Mouse (Mus musculus) spleen, postnatal 4 days (tissue): ENCODE data around the gene Fam3c.

ENCODE experiments used
- DNase-seq, 2 experiments: peaks; one replicate each; pipeline ENCODE4 v3.0.0; 2022; ENCODE audit warnings: low spot score in 2 of 2

The Fam3c gene

GRCm38 (mm10) chr6:22356086-22356507 lies at the start of gene Fam3c:
Fam3c (minus strand) TSS chr6:22356243.
- DNase-seq = peak; percentile 93 to 99

DNA sequence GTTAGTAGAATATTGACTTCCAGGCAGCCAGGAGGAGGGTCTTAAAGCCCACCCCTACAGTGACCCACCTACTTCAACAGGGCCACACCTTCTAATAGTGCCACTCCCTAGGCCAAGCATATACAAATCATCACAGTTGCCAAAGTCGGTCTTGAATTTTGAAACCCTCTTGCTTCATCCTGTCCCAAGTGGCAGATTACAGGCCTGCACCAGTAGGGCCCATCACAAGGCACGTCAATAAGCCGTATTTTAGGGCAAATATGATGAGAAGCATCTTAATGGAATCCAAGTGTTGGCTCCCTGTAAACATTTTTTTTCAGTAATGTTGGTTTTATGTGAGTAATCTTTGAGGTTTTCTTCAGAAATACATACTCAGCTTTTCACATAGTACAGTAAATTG lies 49.0 kb upstream of the Fam3c start:
- DNase-seq = no peak

DNA sequence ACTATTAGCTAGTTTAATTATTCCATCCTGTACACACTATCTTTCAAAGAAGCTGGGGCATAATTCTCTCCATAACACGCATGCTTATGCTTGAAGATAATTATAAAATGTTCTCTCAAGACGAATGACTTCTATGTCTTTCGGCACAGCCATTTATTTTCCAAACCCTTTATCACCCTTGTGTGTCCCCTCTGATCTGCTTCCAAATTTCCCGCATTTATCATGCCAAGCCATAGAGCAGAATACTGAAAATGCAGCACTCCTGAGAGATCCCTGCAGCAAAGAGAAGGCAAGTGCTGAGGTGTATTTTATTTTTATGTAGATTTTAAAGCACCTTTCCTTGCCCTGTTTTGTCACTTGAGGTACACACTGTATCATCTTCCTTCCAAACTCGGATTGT lies 47.7 kb upstream of the Fam3c start:
- DNase-seq = no peak

DNA sequence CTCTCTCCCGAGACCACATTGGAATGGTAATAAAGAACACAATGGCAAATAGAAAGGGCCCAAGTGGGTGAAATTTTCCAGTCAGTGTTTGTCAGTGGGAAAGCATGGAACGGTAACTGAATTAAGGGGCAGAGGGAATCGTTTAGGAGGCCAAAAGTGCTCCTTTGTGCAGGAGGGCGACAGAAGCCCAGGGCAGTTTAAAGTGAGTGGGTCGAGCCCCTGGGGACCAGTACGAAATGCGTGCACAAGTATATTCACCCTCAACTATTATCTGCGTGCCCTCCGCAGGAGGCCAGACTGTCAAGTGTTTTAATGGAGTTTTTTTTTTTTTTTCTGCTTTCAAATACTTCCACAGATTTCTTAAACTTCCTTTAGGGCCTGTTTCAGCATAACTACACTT lies 47.3 kb upstream of the Fam3c start:
- no peak for DNase-seq

DNA sequence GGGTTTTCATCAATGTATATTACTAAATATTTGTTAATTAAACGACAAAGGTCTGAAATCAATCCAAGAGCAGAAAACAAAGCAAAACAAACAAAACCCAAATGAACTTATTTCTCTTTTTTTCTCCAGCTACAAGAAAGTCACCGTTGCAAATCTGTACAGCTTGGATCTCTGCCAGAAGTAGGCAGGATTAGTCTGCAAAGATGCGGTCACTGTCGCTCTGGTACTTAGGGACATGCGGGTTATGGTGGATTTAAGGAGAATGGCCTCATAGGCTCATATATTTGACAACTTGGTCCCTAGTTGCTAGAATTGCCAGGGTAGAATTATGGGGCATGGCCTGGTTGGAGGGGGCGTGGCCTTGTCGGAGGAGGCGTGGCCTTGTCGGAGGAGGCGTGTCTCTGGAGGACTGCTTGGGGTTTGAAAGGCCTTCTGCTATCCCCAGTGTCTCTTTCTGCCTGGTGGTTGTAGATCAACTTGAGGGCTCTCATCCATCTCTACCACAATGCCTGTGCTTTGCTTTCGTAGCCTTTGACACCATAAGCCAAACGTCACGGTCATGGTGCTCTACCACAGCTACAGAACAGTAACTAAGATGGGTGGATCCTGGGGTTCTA lies 46.6 kb upstream of the Fam3c start:
- DNase-seq = no peak

GRCm38 (mm10) chr6:22402037-22402436 lies 46.0 kb upstream of the Fam3c start:
- DNase-seq = no peak

GRCm38 (mm10) chr6:22398079-22398774 lies 42.2 kb upstream of the Fam3c start:
- DNase-seq = no peak

DNA sequence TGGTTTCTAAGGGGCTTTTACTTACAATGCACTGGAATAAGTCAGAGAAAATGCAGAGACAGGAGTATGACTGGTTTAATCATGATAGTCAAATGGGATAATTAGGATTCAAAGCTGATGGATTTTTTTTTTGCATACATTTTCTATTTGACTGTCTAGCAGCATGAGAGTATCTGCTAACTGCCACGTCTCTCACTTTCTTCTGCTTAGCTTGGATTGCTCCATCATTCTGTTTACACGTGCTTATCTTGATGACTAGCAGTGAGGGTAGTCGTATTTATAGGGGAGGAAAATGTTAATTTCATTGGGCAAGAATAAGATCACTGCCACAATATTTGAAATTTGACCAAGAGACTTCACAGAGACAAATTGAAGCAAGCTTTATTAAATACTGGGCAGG lies 39.2 kb upstream of the Fam3c start:
- DNase-seq = no peak

DNA sequence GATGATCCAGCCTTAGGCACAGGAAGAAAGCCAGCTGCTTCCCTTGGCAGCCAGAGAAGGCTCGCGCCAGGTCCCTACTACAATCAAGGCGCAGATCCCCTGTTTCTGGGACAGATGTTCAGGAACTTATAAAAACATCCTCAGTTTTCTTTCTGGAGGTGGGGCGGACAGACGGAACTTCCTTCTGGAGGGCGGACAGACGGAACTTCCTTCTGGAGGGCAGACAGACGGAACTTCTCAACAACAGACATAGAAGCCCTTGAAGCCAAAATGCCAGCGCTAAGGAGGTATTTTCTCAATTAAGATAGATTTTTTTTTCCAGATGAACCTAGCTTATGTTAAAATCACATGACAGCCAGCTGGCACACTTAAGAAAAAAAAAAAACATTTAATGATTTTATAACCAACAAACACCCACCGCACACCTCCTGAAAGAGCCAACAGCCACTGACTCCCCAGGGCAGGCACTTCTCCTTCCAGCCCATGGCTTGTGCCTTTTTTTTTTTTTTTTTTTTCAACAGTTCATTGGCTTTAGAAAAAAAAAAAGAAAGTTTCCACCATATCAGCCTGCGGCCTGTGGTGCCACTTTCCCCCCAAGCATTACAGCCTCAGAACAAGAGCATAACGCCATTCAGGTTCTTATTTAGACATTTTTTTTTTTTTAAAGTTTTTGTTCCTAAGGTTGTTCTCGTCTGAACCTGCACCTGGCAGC lies 34.8 kb upstream of the Fam3c start:
- no peak for DNase-seq

GRCm38 (mm10) chr6:22385254-22385870 lies 29.3 kb upstream of the Fam3c start:
- DNase-seq = no peak

- DNase-seq = no peak
Measured at GRCm38 (mm10) chr6:22380269-22380668, 24.2 kb upstream of the Fam3c start.

DNA sequence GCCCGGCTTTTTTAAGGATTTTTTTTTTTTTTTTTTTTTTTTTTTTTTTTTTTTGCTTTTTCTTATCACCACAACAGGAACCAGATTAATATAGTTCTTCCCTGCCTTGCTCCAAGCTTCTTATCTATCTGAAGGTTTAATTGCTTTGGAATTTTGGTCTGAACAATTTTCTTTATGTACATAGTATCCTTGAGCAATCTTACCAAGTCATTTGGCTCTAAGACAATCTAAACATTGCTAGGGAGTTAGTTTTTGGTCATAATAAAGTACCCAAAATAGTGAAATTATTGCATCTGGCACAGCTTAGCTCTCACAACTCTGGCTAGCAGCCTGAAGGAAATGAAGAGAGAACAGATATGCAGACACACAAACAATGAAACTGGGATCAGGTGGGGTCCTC lies 23.8 kb upstream of the Fam3c start:
- no peak for DNase-seq

DNA sequence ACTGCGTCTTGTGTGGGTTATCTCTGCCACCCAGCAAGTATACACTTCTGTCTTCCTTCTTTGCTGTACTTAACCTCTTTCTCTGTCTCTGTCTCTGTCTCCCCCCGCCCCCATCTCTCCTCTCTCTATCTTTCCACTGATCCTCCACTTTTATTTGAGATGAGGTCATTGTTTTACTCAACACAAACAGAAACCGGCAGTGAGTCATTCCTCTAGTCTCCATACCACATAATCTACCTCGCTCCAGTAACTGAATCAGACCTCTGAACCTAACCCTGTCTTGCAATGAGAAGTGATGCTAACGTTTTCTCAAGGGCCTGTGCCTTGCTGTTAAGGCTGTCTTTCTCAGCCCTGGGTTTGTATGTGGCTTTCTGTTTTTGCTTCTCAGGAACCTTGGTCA lies 22.4 kb upstream of the Fam3c start:
- no peak for DNase-seq

GRCm38 (mm10) chr6:22374791-22375190 lies 18.7 kb upstream of the Fam3c start:
- DNase-seq = no peak

- DNase-seq = no peak
Measured at GRCm38 (mm10) chr6:22373476-22373875, 17.4 kb upstream of the Fam3c start.

GRCm38 (mm10) chr6:22366977-22367376 lies 10.9 kb upstream of the Fam3c start:
- DNase-seq = peak in 1 of 2 experiments; percentile 17

DNA sequence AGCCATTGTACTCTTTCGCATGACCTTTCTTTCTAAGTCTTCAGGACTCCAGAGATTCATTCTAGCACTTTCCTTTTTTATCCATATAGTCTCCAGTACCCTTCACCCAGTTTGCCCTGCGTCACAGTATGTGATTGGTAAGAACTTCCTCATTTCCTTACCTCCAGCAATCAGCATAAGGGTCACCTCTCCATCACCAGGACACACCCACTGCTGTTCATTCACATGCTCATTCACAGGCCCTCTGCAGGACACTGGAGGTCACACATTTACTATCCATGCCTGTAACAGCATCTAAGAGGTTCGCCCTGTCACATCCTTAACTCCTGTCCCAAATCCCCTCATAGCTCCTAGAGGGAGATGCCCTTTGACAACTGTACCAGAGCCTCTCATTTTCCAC lies 7.5 kb upstream of the Fam3c start:
- peak in 1 of 2 experiments; percentile 47 for DNase-seq

GRCm38 (mm10) chr6:22361941-22362340 lies 5.9 kb upstream of the Fam3c start:
- peak in 1 of 2 experiments; percentile 18 for DNase-seq

DNA sequence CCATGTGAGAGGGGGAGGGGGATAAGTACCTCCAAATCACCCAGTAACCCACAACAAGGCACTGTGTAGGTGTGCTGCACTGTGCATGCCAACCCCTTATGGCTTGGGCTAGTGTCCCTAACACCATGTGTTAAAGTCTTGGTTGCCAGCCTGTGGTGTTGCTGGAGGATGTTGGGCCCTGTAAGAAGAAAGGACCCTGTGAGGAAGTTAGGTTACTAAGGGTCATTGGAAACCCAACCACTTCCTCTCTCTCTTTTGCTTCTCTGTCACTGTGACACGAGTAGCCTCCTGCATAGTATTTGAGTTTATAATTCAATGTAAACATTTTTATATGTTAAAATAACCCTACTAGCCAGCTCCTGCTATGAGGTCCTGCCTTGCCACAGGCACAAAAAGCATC lies 3.0 kb upstream of the Fam3c start:
- DNase-seq = peak in 1 of 2 experiments; percentile 49

- DNase-seq = peak in 1 of 2 experiments; percentile 33
Measured at GRCm38 (mm10) chr6:22357351-22357750, 1.3 kb upstream of the Fam3c start.

GRCm38 (mm10) chr6:22355396-22356085 lies 502 bp downstream of the Fam3c start:
- no peak for DNase-seq

DNA sequence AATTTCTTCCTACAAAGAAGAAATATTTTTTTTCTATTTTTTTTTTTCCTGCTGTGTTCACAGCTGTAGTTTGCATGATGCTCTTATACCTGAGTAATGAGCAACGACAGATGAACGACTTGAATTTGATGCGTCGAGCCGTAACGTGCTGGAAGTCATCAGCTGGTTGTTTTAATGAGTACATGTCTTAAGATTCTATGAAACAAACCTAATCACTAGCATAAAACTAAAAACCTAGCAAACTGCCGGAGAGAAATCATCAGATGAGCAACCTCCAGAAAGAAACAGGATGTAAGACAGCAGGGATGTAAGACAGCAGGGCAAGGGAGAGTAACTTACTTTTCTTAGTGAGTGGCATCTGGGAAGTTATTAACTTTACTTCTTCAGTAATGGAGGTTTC lies 1.4 kb downstream of the Fam3c start:
- DNase-seq = no peak
